In genomic region chr12:41468374-41468991, GRCm38 (mm10) we compare ENCODE assay signal across 27 mouse cellular contexts.
"Had no signal": no experiment of that assay in that cellular context is flagged by ENCODE, and none has a peak within 500 bp of the region (broad histone marks: within the 10 kb centered on the region; RNA-seq: fewer than 3 reads in every experiment).

No protein-coding gene starts in this region.

- H3K4me1 ChIP-seq: heart, embryonic 10.5 days; heart, embryonic 12.5 days; hindbrain, embryonic 10.5 days; hindbrain, embryonic 12.5 days; intestine, embryonic 15.5 days; limb, embryonic 10.5 days; limb, embryonic 12.5 days; liver, embryonic 13.5 days; liver, embryonic 15.5 days had no signal

- H3K9ac ChIP-seq: heart, embryonic 12.5 days; hindbrain, embryonic 12.5 days; hindbrain, embryonic 14.5 days; intestine, embryonic 15.5 days; limb, embryonic 12.5 days; liver, embryonic 13.5 days; liver, embryonic 15.5 days had no signal

- H3K27ac ChIP-seq: gastrocnemius, adult 2 months; heart, embryonic 10.5 days; hindbrain, embryonic 10.5 days; hindbrain, embryonic 12.5 days; hindbrain, embryonic 14.5 days; intestine, embryonic 15.5 days; layer of hippocampus, adult 2 months; left cerebral cortex, adult 2 months; limb, embryonic 10.5 days; limb, embryonic 12.5 days; liver, embryonic 13.5 days; liver, embryonic 15.5 days had no signal

- H3K36me3 ChIP-seq: heart, embryonic 10.5 days; heart, embryonic 12.5 days; hindbrain, embryonic 10.5 days; hindbrain, embryonic 12.5 days; intestine, embryonic 15.5 days; limb, embryonic 10.5 days; limb, embryonic 12.5 days; liver, embryonic 13.5 days; liver, embryonic 15.5 days had no signal

- DNase-seq: gastrocnemius, adult 2 months; gastrocnemius, postnatal 10 days; gastrocnemius, postnatal 25 days; heart, adult 18-20 months; heart, postnatal 10 days; heart, postnatal 4 days; kidney, adult 18-20 months; kidney, adult 8-10 months; kidney, postnatal 10 days; kidney, postnatal 25 days; kidney, postnatal 4 days; liver; liver, embryonic 13.5 days had no signal

- H3K9me3 ChIP-seq: heart, embryonic 10.5 days; heart, embryonic 12.5 days; hindbrain, embryonic 10.5 days; hindbrain, embryonic 12.5 days; intestine, embryonic 15.5 days; limb, embryonic 10.5 days; limb, embryonic 12.5 days; liver, embryonic 13.5 days; liver, embryonic 15.5 days had no signal

- H3K4me2 ChIP-seq: heart, embryonic 12.5 days; hindbrain, embryonic 12.5 days; hindbrain, embryonic 14.5 days; intestine, embryonic 15.5 days; limb, embryonic 12.5 days; liver, embryonic 11.5 days; liver, embryonic 13.5 days; liver, embryonic 15.5 days had no signal

- H3K4me3 ChIP-seq: gastrocnemius, adult 2 months; heart, embryonic 10.5 days; heart, embryonic 12.5 days; hindbrain, embryonic 10.5 days; hindbrain, embryonic 12.5 days; intestine, embryonic 15.5 days; layer of hippocampus, adult 2 months; left cerebral cortex, adult 2 months; limb, embryonic 10.5 days; limb, embryonic 12.5 days; liver, embryonic 13.5 days; liver, embryonic 15.5 days had no signal

- H3K27me3 ChIP-seq: heart, embryonic 12.5 days; hindbrain, embryonic 12.5 days; intestine, embryonic 15.5 days; limb, embryonic 12.5 days; liver, embryonic 13.5 days; liver, embryonic 15.5 days had no signal

- ATAC-seq: inflammation-experienced regulatory T-cells, adult 6 months; intestine, embryonic 15.5 days; intestine, postnatal 0 days had no signal
